Mouse (Mus musculus): ENCODE results near the gene Eif1. TPM values are rescaled to one million over a fixed set of nuclear protein-coding genes. Genes with fewer than 3 reads are reported as not detected.

Eif1 gene
- 1,243 and 1,295 TPM in 2 replicates for polyA plus RNA-seq (2015; fragmentation: Nextera tagmentation; extraction: Ambion mirVana)

GRCm38 (mm10) chr11:100319492-100320171, at the start of gene Eif1:
Gene Eif1, plus strand, starts transcription at chr11:100319885.
- peaks cover 14% of the 10 kb centered on the region for H3K4me1 ChIP-seq (replicated peaks; ENCODE audit: control insufficient read depth, insufficient read depth, low read length)
- WGBS, result under 1% methylated on average over 50 of the region's 58 CpGs
- peak within 1 kb of the TSS; percentile 98 for H3K27ac ChIP-seq (ENCODE audit: low read length)
- peak within 1 kb of the TSS; percentile 95 for H3K9ac ChIP-seq (replicated peaks; ENCODE audit: low read depth, low read length)
- H3K9me3 ChIP-seq (ENCODE audit: control insufficient read depth, low read length), result no peaks in the 10 kb centered on the region
- H3K27me3 ChIP-seq (replicated peaks; ENCODE audit: control insufficient read depth, insufficient read depth, low read length), result no peaks in the 10 kb centered on the region
- peak within 1 kb of the TSS; percentile 84 for H3K4me3 ChIP-seq (replicated peaks; ENCODE audit: low read length)
- peak within 1 kb of the TSS; percentile 78 for H3K4me2 ChIP-seq (ENCODE audit: low read length)
- peak; percentile 93 for ATAC-seq
- peaks cover 11% of the 10 kb centered on the region for H3K36me3 ChIP-seq (ENCODE audit: control insufficient read depth, insufficient read depth)

DNA sequence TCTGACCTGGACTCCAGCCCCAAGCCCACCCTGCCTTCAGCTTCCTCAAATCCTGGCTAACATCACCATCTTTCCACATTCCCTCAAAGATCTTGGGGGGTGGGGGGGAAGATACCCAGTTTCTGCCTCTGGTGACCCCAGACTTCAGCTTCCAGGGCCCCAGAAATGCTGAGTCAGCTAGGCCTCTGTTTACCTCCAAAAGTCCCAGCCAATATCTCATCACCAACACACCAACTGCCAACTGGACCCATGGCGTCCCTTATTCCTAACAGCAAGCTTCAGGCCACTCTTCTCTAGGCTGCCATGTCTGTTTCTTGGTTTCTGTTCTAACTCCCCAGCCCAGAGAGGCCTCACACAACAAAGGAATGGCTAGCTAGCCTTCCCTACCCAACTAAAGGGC, 47.8 kb upstream of the Eif1 start:
- Histone ChIP-seq H3K4me1 (replicated peaks; ENCODE audit: control insufficient read depth, insufficient read depth, low read length) (no peaks in the 10 kb centered on the region), H3K36me3 (ENCODE audit: control insufficient read depth, insufficient read depth) (no peaks in the 10 kb centered on the region), H3K4me2 (ENCODE audit: low read length) (no peak overlapping the region), H3K9ac (replicated peaks; ENCODE audit: low read depth, low read length) (no peak overlapping the region), H3K27me3 (replicated peaks; ENCODE audit: control insufficient read depth, insufficient read depth, low read length) (no peaks in the 10 kb centered on the region), H3K9me3 (ENCODE audit: control insufficient read depth, low read length) (no peaks in the 10 kb centered on the region), H3K27ac (ENCODE audit: low read length) (no peak overlapping the region), H3K4me3 (replicated peaks; ENCODE audit: low read length) (no peak overlapping the region)
- ATAC-seq, result no peak
- 86% methylated on average over 1 of the region's 1 CpGs for WGBS

- Histone ChIP-seq H3K36me3 (ENCODE audit: control insufficient read depth, insufficient read depth) (no peaks in the 10 kb centered on the region), H3K9me3 (ENCODE audit: control insufficient read depth, low read length) (no peaks in the 10 kb centered on the region), H3K27me3 (replicated peaks; ENCODE audit: control insufficient read depth, insufficient read depth, low read length) (no peaks in the 10 kb centered on the region), H3K4me2 (ENCODE audit: low read length) (no peak overlapping the region), H3K27ac (ENCODE audit: low read length) (no peak overlapping the region), H3K4me3 (replicated peaks; ENCODE audit: low read length) (no peak overlapping the region), H3K9ac (replicated peaks; ENCODE audit: low read depth, low read length) (no peak overlapping the region), H3K4me1 (replicated peaks; ENCODE audit: control insufficient read depth, insufficient read depth, low read length) (no peaks in the 10 kb centered on the region)
- no peak for ATAC-seq
- WGBS, result 72% methylated on average over 7 of the region's 7 CpGs
These were observed 45.0 kb upstream of the Eif1 start for GRCm38 (mm10) chr11:100274719-100275118.

DNA sequence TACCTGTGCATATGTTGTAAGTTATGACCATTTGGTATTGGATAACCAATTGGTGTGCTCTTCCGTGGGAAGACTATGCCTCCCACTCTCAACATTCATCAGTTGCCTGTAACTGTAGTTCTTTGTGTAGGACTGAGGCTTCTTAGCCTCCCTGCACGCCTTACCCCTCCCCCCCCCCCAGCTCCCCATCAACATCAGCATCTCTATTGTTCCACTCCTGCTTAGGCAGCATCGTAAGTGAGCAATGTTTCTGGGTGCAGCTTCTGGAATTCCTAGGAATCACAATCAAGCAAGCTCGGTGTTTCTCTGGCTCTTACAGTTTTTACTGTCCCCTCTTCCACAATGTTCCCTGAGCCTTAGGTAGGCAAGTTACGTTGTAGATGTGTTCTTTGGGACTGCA, 44.2 kb upstream of the Eif1 start:
- 33% methylated on average over 5 of the region's 5 CpGs for WGBS
- no peaks in the 10 kb centered on the region for H3K36me3 ChIP-seq (ENCODE audit: control insufficient read depth, insufficient read depth)
- ATAC-seq, result no peak

GRCm38 (mm10) chr11:100277726-100278480, 41.8 kb upstream of the Eif1 start:
- ATAC-seq, result no peak
- Histone ChIP-seq H3K36me3 (ENCODE audit: control insufficient read depth, insufficient read depth) (no peaks in the 10 kb centered on the region), H3K27me3 (replicated peaks; ENCODE audit: control insufficient read depth, insufficient read depth, low read length) (no peaks in the 10 kb centered on the region), H3K9me3 (ENCODE audit: control insufficient read depth, low read length) (no peaks in the 10 kb centered on the region), H3K4me3 (replicated peaks; ENCODE audit: low read length) (no peak overlapping the region), H3K27ac (ENCODE audit: low read length) (no peak overlapping the region), H3K4me1 (replicated peaks; ENCODE audit: control insufficient read depth, insufficient read depth, low read length) (no peaks in the 10 kb centered on the region), H3K9ac (replicated peaks; ENCODE audit: low read depth, low read length) (no peak overlapping the region), H3K4me2 (ENCODE audit: low read length) (no peak overlapping the region)
- 72% methylated on average over 15 of the region's 15 CpGs for WGBS

More for the DNA sequence above, 44.2 kb upstream of the Eif1 start:
- no peak overlapping the region for H3K4me3 ChIP-seq (replicated peaks; ENCODE audit: low read length)
- H3K4me2 ChIP-seq (ENCODE audit: low read length), result no peak overlapping the region
- H3K9me3 ChIP-seq (ENCODE audit: control insufficient read depth, low read length), result no peaks in the 10 kb centered on the region
- H3K27ac ChIP-seq (ENCODE audit: low read length), result no peak overlapping the region
- no peak overlapping the region for H3K9ac ChIP-seq (replicated peaks; ENCODE audit: low read depth, low read length)
- H3K4me1 ChIP-seq (replicated peaks; ENCODE audit: control insufficient read depth, insufficient read depth, low read length), result no peaks in the 10 kb centered on the region
- no peaks in the 10 kb centered on the region for H3K27me3 ChIP-seq (replicated peaks; ENCODE audit: control insufficient read depth, insufficient read depth, low read length)

DNA sequence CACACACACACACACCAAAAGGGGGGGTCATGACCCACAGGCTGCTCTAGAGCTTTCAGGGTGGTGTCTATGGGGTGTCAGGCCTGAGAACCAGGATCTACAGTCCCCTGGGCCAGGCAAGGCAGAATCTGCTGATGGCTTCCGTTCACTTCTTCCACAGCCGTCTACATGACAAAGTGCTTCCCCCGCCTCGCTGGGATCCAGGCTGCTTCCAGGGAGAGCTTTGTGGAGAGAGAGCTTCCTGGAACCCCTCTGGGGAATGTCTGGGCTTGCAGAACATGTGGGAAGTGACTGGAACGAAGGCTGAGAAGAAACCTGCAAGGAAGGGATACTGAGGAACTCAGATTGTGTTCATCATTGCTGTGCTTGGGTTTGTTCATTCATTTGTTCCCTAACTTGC, 40.9 kb upstream of the Eif1 start:
- Histone ChIP-seq H3K36me3 (ENCODE audit: control insufficient read depth, insufficient read depth) (no peaks in the 10 kb centered on the region), H3K27ac (ENCODE audit: low read length) (no peak overlapping the region), H3K4me1 (replicated peaks; ENCODE audit: control insufficient read depth, insufficient read depth, low read length) (no peaks in the 10 kb centered on the region), H3K4me2 (ENCODE audit: low read length) (no peak overlapping the region), H3K4me3 (replicated peaks; ENCODE audit: low read length) (no peak overlapping the region), H3K9ac (replicated peaks; ENCODE audit: low read depth, low read length) (no peak overlapping the region), H3K9me3 (ENCODE audit: control insufficient read depth, low read length) (no peaks in the 10 kb centered on the region), H3K27me3 (replicated peaks; ENCODE audit: control insufficient read depth, insufficient read depth, low read length) (no peaks in the 10 kb centered on the region)
- 74% methylated on average over 5 of the region's 5 CpGs for WGBS
- ATAC-seq, result no peak

DNA sequence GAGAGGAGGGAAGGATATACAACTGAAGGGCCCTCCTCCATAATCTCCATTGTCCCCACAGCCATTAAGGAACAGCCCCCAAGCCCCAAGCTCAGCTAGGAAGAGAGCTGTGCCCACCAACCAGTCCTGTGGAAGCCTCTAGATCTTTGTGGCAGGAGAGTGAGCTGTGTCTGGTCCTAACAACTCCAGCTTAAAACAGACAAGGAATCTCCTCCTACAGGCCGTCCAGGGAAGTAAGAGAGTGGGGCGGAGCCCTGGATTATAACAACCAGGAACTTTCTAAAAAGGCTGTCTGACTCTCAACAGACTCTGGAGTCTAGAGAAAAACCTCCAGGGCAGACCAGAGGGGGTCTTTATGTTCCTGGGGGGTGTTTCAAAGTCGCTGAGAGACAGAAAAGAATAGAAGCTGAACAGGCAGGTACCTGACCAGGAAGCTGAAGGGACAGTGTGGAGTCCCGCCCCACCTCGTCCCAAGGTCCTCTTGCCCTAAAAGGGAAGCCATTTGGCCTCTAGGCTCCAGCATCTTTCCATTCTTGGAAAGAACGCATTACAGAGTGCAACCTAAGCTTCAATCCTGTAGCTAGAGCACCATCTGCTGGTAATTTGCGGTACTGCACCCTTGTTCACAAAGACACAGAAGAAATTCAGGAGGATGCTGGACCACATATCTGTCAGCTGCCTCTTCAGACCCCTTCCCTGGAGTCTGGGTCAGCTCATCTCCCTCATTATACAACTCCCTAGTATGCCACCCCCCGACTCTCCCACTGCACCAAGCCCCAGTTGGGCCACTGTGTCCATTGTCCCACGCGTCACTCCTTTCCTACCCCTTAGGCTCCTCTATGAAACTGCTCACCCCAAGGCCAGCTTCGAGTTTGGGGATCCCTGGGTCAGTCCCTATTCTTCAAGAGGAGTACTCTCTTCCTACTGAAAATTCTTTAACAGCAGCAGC, 37.8 kb upstream of the Eif1 start:
- Histone ChIP-seq H3K4me2 (ENCODE audit: low read length) (no peak overlapping the region), H3K9me3 (ENCODE audit: control insufficient read depth, low read length) (no peaks in the 10 kb centered on the region), H3K4me3 (replicated peaks; ENCODE audit: low read length) (no peak overlapping the region), H3K27me3 (replicated peaks; ENCODE audit: control insufficient read depth, insufficient read depth, low read length) (no peaks in the 10 kb centered on the region), H3K4me1 (replicated peaks; ENCODE audit: control insufficient read depth, insufficient read depth, low read length) (no peaks in the 10 kb centered on the region), H3K36me3 (ENCODE audit: control insufficient read depth, insufficient read depth) (no peaks in the 10 kb centered on the region), H3K27ac (ENCODE audit: low read length) (no peak overlapping the region), H3K9ac (replicated peaks; ENCODE audit: low read depth, low read length) (no peak overlapping the region)
- peak; percentile 73 for ATAC-seq
- WGBS, result 20% methylated on average over 11 of the region's 11 CpGs

DNA sequence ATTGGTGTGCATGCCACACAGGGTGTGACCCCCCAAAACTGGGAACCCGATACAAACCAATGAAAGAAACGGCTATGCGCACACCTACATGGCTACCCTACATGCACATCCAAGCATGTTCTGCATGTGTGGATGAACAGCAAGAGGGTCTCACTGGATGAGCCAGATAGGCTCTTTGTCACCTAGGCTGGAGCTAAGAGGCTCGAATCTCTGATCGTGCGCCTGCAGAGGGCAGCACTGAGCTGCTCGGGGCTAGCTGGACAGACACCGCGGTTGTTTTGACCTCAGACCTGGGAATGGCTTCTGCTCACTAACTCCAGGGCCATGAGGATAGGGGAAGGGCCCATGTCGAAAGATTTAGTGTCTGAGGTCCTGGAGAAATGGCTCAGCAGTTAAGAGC, 37.1 kb upstream of the Eif1 start:
- no peaks in the 10 kb centered on the region for H3K9me3 ChIP-seq (ENCODE audit: control insufficient read depth, low read length)
- ATAC-seq, result peak; percentile 51; the same call in 1 of the 2 replicates
- no peak overlapping the region for H3K27ac ChIP-seq (ENCODE audit: low read length)
- no peak overlapping the region for H3K9ac ChIP-seq (replicated peaks; ENCODE audit: low read depth, low read length)
- no peaks in the 10 kb centered on the region for H3K4me1 ChIP-seq (replicated peaks; ENCODE audit: control insufficient read depth, insufficient read depth, low read length)
- no peaks in the 10 kb centered on the region for H3K36me3 ChIP-seq (ENCODE audit: control insufficient read depth, insufficient read depth)
- H3K4me3 ChIP-seq (replicated peaks; ENCODE audit: low read length), result no peak overlapping the region
- no peak overlapping the region for H3K4me2 ChIP-seq (ENCODE audit: low read length)
- WGBS, result 25% methylated on average over 10 of the region's 10 CpGs
- no peaks in the 10 kb centered on the region for H3K27me3 ChIP-seq (replicated peaks; ENCODE audit: control insufficient read depth, insufficient read depth, low read length)

DNA sequence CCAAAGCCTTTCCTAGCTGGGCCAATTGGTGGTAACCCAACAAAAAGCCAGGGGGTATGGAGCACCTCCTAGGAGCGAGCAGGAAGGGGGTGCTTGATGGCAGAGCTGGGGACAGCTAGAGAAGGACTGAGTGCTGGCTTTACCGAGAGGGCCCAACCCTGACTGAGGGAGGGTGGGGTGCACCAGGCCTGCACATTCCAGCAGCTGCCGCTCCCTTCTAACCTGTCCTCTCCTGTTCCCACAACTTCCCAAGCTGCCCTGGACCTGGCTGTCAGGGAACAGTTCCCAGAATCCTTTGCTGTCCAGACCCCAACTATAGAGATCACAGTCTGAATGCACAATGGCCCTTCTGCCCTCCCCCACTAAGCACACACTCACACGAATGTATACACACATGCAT, 34.7 kb upstream of the Eif1 start:
- H3K36me3 ChIP-seq (ENCODE audit: control insufficient read depth, insufficient read depth), result no peaks in the 10 kb centered on the region
- no peak for ATAC-seq
- H3K4me3 ChIP-seq (replicated peaks; ENCODE audit: low read length), result no peak overlapping the region
- no peak overlapping the region for H3K4me2 ChIP-seq (ENCODE audit: low read length)
- no peaks in the 10 kb centered on the region for H3K4me1 ChIP-seq (replicated peaks; ENCODE audit: control insufficient read depth, insufficient read depth, low read length)
- no peaks in the 10 kb centered on the region for H3K27me3 ChIP-seq (replicated peaks; ENCODE audit: control insufficient read depth, insufficient read depth, low read length)
- H3K9ac ChIP-seq (replicated peaks; ENCODE audit: low read depth, low read length), result no peak overlapping the region
- H3K9me3 ChIP-seq (ENCODE audit: control insufficient read depth, low read length), result no peaks in the 10 kb centered on the region
- WGBS, result 79% methylated on average over 4 of the region's 4 CpGs
- H3K27ac ChIP-seq (ENCODE audit: low read length), result no peak overlapping the region

Measured in forebrain, embryonic 16.5 days (tissue).